Mouse (Mus musculus): ENCODE data around the gene Mrgpra2b.
"Not testable (repeated sequence)": the region's sequence is repeated elsewhere in the genome, so short reads cannot be mapped to it uniquely, and the experiment has no call there.

The Mrgpra2b gene

GRCm38 (mm10) chr7:47528762-47529161, at the start of gene Mrgpra2b:
Mrgpra2b (minus strand) TSS chr7:47528862.
- no peak for DNase-seq

- DNase-seq, result no peak
These were observed 12.3 kb downstream of the Mrgpra2b start for GRCm38 (mm10) chr7:47516379-47516778.

- DNase-seq, result no peak
These were observed 13.6 kb downstream of the Mrgpra2b start for GRCm38 (mm10) chr7:47515050-47515449.

GRCm38 (mm10) chr7:47502953-47503352, 25.7 kb downstream of the Mrgpra2b start:
- DNase-seq, result no peak

- not testable (repeated sequence) for DNase-seq
These were observed 37.4 kb downstream of the Mrgpra2b start for GRCm38 (mm10) chr7:47491266-47491665.

DNA sequence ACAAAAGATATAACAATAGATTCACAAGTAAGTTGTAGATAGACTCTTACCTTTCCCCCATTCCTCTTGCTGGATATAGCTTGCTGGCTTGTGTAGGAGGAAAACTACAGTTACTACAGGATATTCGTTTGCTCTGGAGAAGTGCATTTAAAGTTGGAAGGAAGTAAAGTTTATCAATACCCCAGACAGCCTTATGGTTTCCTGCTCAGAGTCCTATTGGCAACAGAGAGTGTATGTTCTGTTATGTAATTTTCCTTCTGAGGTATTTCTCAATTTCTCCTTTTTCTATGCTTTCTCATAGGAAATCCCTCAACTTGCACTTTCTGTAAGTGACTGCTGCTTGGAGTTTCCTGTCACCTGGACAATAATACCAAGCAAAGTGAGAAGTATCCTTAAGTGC, 39.2 kb downstream of the Mrgpra2b start:
- DNase-seq, result not testable (repeated sequence)

- not testable (repeated sequence) for DNase-seq
These were observed 45.5 kb downstream of the Mrgpra2b start for GRCm38 (mm10) chr7:47483181-47483580.

DNA sequence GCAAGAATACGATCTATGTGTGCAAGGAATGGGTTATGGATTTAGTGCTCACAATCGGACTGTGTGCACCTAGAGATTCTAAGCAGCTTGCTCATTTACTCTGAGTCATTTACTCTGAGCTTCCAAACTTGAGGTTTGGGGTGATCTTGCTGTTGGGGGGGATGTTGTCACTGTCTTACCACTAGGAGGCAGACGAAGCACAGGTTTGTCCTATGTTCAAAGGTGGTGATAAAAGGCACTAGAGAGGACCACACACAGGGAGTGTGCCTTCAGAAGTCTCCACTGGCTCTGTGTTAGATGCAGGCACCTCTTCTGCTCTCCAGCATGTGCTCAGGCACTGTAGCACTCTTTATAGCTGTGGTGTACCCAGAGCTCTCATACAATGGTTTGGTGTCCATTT, 54.8 kb downstream of the Mrgpra2b start:
- not testable (repeated sequence) for DNase-seq

DNA sequence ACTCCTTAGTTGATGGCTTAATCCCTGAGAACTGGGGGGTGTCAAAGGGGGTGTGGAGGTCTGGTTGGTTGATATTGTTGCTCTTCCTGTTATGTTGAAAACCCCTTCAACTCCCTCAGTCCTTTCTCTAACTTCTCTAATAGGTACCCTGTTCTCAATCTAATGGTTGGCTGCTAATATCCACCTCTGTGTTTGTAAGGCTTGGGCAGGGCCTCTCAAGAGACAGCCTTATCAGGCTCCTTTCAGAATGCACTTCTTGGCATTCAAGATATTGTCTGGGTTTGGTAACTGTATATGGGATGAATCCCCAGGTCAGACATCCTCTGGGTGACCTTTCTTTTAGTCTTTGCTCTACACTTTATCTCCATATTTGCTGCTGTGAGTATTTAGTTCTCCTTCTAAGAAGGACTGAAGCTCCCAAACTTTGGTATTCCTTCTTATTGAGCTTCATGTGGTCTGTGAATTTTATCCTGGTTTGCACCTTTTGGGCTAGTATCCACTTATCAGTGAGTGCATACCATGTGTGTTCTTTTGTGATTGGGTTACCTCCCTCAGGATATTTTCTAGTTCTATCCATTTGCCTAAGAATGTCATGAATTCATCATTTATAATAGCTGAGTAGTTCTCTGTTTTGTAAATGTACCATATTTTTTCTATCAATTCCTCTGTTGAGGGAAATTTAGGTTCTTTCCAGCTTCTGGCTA, 63.2 kb downstream of the Mrgpra2b start:
- not testable (repeated sequence) for DNase-seq

DNA sequence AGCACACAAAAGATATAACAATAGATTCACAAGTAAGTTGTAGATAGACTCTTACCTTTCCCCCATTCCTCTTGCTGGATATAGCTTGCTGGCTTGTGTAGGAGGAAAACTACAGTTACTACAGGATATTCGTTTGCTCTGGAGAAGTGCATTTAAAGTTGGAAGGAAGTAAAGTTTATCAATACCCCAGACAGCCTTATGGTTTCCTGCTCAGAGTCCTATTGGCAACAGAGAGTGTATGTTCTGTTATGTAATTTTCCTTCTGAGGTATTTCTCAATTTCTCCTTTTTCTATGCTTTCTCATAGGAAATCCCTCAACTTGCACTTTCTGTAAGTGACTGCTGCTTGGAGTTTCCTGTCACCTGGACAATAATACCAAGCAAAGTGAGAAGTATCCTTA, 76.6 kb downstream of the Mrgpra2b start, which contains the start of gene Mrgpra2a:
Gene Mrgpra2a (minus strand): TSS at position 125 of the 400 bp plus-strand sequence.
- not testable (repeated sequence) for DNase-seq

- DNase-seq, result not testable (repeated sequence)
These were observed 82.9 kb downstream of the Mrgpra2b start for GRCm38 (mm10) chr7:47445729-47446128.

GRCm38 (mm10) chr7:47436463-47436862, 92.2 kb downstream of the Mrgpra2b start:
- not testable (repeated sequence) for DNase-seq

DNA sequence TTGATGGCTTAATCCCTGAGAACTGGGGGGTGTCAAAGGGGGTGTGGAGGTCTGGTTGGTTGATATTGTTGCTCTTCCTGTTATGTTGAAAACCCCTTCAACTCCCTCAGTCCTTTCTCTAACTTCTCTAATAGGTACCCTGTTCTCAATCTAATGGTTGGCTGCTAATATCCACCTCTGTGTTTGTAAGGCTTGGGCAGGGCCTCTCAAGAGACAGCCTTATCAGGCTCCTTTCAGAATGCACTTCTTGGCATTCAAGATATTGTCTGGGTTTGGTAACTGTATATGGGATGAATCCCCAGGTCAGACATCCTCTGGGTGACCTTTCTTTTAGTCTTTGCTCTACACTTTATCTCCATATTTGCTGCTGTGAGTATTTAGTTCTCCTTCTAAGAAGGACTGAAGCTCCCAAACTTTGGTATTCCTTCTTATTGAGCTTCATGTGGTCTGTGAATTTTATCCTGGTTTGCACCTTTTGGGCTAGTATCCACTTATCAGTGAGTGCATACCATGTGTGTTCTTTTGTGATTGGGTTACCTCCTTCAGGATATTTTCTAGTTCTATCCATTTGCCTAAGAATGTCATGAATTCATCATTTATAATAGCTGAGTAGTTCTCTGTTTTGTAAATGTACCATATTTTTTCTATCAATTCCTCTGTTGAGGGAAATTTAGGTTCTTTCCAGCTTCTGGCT, 100.7 kb downstream of the Mrgpra2b start:
- DNase-seq, result not testable (repeated sequence)

Data from embryo, embryonic 11 days (tissue).